Mouse (Mus musculus) layer of hippocampus, postnatal 10 days (tissue): Measurements from ENCODE around the gene Magi1. TPM values are rescaled to one million over a fixed set of nuclear protein-coding genes. Genes with fewer than 3 reads are reported as not detected.
"Not testable (repeated sequence)": the region's sequence is repeated elsewhere in the genome, so short reads cannot be mapped to it uniquely, and the experiment has no call there.

ENCODE experiments used
- DNase-seq, 2 experiments: peaks; one replicate each; pipeline ENCODE4 v3.0.0; 2021; ENCODE audit warnings: low spot score in 2 of 2
- total RNA-seq, 2 experiments: library from RNA; stranded (reverse); gene quantifications; 2 replicates each; pipeline ENCODE4 v1.2.3; 2021

Gene Magi1
- total RNA-seq, 2 experiments from 2014 or later, result 51.2 to 65.8 TPM

- DNase-seq, result no peak
Measured at GRCm38 (mm10) chr6:93665056-93665805, 618.5 kb downstream of the Magi1 start.

GRCm38 (mm10) chr6:93661139-93661538, 622.6 kb downstream of the Magi1 start:
- no peak for DNase-seq

GRCm38 (mm10) chr6:93659534-93659933, 624.2 kb downstream of the Magi1 start:
- no peak for DNase-seq

- peak; percentile 66 to 74 for DNase-seq
Measured at GRCm38 (mm10) chr6:93657187-93657974, 626.3 kb downstream of the Magi1 start.

GRCm38 (mm10) chr6:93648581-93649230, 635.0 kb downstream of the Magi1 start:
- DNase-seq, result no peak

GRCm38 (mm10) chr6:93629735-93630291, 653.9 kb downstream of the Magi1 start:
- DNase-seq, result not testable (repeated sequence)

- DNase-seq, result no peak
Measured at GRCm38 (mm10) chr6:93627200-93627599, 656.5 kb downstream of the Magi1 start.

Other genes with a start within 250 kb of the Magi1 start
- 10 to 100 TPM; 12.2 to 15.6 TPM for gene Slc25a26, start 216.4 kb upstream of the Magi1 start, total RNA-seq